Mouse (Mus musculus) layer of hippocampus, postnatal 10 days (tissue): Measurements from ENCODE around the gene Lcn12. TPM values are rescaled to one million over a fixed set of nuclear protein-coding genes. Genes with fewer than 3 reads are reported as not detected.

ENCODE experiments used
- DNase-seq, 2 experiments: peaks; one replicate each; pipeline ENCODE4 v3.0.0; 2021; ENCODE audit warnings: low spot score in 2 of 2
- microRNA-seq, 2 experiments: library from miRNA; unstranded; fragments of <30 nt; microRNA quantifications; one replicate each; pipeline ENCODE4 v1.2.0; 2021
- total RNA-seq, 2 experiments: library from RNA; stranded (reverse); gene quantifications; 2 replicates each; pipeline ENCODE4 v1.2.3; 2021

Lcn12 gene
- total RNA-seq, 2 experiments from 2014 or later, result not detected

DNA sequence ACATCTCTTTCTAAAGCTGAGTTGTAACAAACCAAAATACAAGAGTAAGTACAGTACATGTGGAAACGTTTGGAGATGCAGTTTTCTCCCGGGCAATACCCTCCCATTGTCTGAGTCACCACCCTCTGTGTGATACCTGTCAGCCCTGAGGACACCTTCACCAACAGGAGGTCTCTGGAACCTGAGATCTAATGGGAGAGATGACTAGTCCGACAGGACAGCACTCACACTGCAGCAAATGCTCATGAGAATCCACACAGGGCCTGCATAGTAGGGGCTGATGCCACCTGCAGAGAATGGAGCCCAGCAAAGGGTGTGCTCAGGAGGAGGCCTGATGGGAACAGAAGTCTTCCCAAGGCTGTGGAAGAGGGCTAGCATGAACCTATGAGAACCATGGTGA is 32.3 kb downstream of the Lcn12 start:
- no peak for DNase-seq

- DNase-seq, result peak; percentile 85 to 87
Measured at GRCm38 (mm10) chr2:25460551-25461309, 33.0 kb downstream of the Lcn12 start, which contains the start of gene Paxx. Gene Paxx (minus strand): TSS chr2:25461094.

DNA sequence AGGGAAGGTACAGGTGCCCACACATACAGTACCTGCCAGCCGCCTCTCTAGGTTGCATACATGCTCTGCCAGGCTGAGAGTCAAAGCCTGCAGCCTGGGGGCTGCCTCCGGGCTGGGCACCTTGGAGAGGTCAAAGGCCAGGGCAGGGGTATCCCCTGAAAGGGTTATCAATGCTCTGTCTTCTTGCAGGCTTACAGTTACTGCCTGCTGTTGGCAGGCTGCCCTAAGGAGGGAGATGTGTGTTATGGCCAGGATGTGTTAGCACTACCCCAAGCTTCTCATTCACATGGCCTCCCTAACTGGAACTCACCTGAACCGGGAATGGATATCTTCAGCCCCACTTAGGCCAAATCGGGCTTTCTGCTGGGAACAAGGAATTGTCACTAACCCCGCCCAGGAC is 33.6 kb downstream of the Lcn12 start:
- no peak for DNase-seq

GRCm38 (mm10) chr2:25458911-25459310 is 34.8 kb downstream of the Lcn12 start:
- no peak for DNase-seq

GRCm38 (mm10) chr2:25457022-25457896 is 36.5 kb downstream of the Lcn12 start:
- DNase-seq, result no peak

GRCm38 (mm10) chr2:25456205-25456953 is 37.3 kb downstream of the Lcn12 start, which contains the start of gene Clic3:
Gene Clic3 (plus strand): TSS chr2:25456838.
- DNase-seq, result no peak

DNA sequence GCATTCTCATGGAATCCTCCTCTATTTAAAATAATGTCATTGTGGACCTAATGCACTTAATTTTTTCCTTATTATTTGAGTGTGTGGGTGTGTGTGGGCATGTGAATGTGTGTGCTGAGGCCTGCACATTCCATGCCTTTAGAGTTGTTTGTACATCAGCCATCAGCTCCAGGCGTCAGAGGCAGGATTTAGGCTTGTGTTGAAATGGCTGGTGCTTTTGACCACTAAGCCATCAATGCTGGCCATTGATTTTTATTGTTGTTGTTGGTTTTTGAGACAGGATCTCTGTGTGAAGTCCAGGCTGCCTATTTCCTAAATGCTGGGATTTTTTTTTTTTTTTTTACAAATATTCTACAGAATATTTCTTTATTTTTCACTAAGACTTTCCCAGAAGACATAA is 40.8 kb downstream of the Lcn12 start:
- DNase-seq, result no peak

- DNase-seq, result no peak
Measured at GRCm38 (mm10) chr2:25450853-25451647, 42.7 kb downstream of the Lcn12 start.

- DNase-seq, result no peak
Measured at GRCm38 (mm10) chr2:25442682-25443081, 51.0 kb downstream of the Lcn12 start.

DNA sequence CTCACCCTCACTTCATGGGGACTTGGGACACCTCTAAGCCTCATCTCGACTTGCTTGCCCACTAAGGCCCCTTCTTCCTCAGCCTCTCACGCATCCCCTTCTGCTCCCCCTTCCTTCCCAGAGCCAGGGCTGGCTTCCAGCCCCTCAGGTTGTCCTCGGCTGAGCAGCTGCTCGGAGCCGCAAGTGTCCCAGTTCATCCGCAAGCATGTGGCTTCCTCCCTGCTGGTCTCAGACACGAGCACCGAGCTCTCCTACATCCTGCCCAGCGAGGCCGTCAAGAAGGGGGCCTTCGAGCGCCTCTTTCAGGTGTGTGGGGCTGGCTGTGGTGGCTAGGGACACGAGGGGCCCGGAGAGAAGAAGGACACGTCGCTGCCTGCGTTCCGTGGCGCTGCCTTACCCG is 52.6 kb downstream of the Lcn12 start:
- no peak for DNase-seq

Small RNA genes lying within 50 kb of the gene (microRNA-seq; reads per million reads assigned to microRNA genes)
- gene Mir3087, result 4.5 to 5.8 reads per million in 2 experiments

Other genes starting within 250 kb of the Lcn12 start
- gene AL732309.1, start 247.0 kb downstream of the Lcn12 start, total RNA-seq, result 1 to 10 TPM in 1 of 2 experiments, under 1 TPM in 1; 0.45 to 4.0 TPM
- gene Tmem203, start 238.5 kb downstream of the Lcn12 start, total RNA-seq, result 10 to 100 TPM; 35.6 to 39.1 TPM
- 10 to 100 TPM; 13.9 to 14.0 TPM for gene Tprn, start 231.3 kb downstream of the Lcn12 start, total RNA-seq
- 10 to 100 TPM; 77.2 to 83.4 TPM for gene Ssna1, start 221.5 kb downstream of the Lcn12 start, total RNA-seq
- gene Anapc2, start 221.4 kb downstream of the Lcn12 start, total RNA-seq, result 10 to 100 TPM; 82.8 to 85.3 TPM
- gene Tmem210, start 205.8 kb downstream of the Lcn12 start, total RNA-seq, result not detected
- gene Lrrc26, start 204.0 kb downstream of the Lcn12 start, total RNA-seq, result not detected
- 100 to 1,000 TPM; 345 to 348 TPM for gene Grin1, start 174.7 kb downstream of the Lcn12 start, total RNA-seq
- gene Man1b1, start 161.6 kb downstream of the Lcn12 start, total RNA-seq, result 10 to 100 TPM; 51.3 to 59.8 TPM
- 10 to 100 TPM; 21.2 to 28.0 TPM for gene Dpp7, start 137.6 kb downstream of the Lcn12 start, total RNA-seq
- gene Uap1l1, start 128.2 kb downstream of the Lcn12 start, total RNA-seq, result 10 to 100 TPM; 11.2 to 11.5 TPM
- 10 to 100 TPM; 16.0 to 18.3 TPM for gene Sapcd2, start 121.6 kb downstream of the Lcn12 start, total RNA-seq
- gene Entpd2, start 98.0 kb downstream of the Lcn12 start, total RNA-seq, result 10 to 100 TPM; 26.1 to 26.6 TPM
- gene Npdc1, start 94.6 kb downstream of the Lcn12 start, total RNA-seq, result 100 to 1,000 TPM; 416 to 446 TPM
- under 1 TPM; 0.33 to 0.78 TPM for gene Fut7, start 70.6 kb downstream of the Lcn12 start, total RNA-seq
- 100 to 1,000 TPM; 107 to 118 TPM for gene Abca2, start 65.2 kb downstream of the Lcn12 start, total RNA-seq
- under 1 TPM in 1 of 2 experiments, not detected in 1; 0.60 TPM for gene Clic3, start 37.1 kb downstream of the Lcn12 start, total RNA-seq
- 10 to 100 TPM; 56.1 to 68.6 TPM for gene Paxx, start 32.8 kb downstream of the Lcn12 start, total RNA-seq
- gene Ptgds, start 23.9 kb downstream of the Lcn12 start, total RNA-seq, result 100 to 1,000 TPM; 257 to 743 TPM
- 100 to 1,000 TPM; 132 to 140 TPM for gene Fbxw5, start 6.8 kb upstream of the Lcn12 start, total RNA-seq
- 1 to 10 TPM; 1.5 to 1.9 TPM for gene C8g, start 7.8 kb upstream of the Lcn12 start, total RNA-seq
- gene Traf2, start 53.0 kb upstream of the Lcn12 start, total RNA-seq, result 10 to 100 TPM in 1 of 2 experiments, 1 to 10 TPM in 1; 9.0 to 10.5 TPM
- 100 to 1,000 TPM; 232 to 242 TPM for gene Edf1, start 63.9 kb upstream of the Lcn12 start, total RNA-seq
- gene Mamdc4, start 80.9 kb upstream of the Lcn12 start, total RNA-seq, result 1 to 10 TPM; 1.0 to 5.4 TPM
- 10 to 100 TPM; 94.5 to 99.8 TPM for gene Phpt1, start 81.3 kb upstream of the Lcn12 start, total RNA-seq
- 10 to 100 TPM; 82.7 to 84.8 TPM for gene Ajm1, start 87.8 kb upstream of the Lcn12 start, total RNA-seq
- gene Rabl6, start 114.6 kb upstream of the Lcn12 start, total RNA-seq, result 10 to 100 TPM; 84.7 to 96.9 TPM
- gene Ccdc183, start 123.8 kb upstream of the Lcn12 start, total RNA-seq, result not detected
- 10 to 100 TPM; 19.9 to 21.1 TPM for gene Tmem141, start 128.1 kb upstream of the Lcn12 start, total RNA-seq
- 1 to 10 TPM; 1.1 to 1.4 TPM for gene Fcna, start 134.1 kb upstream of the Lcn12 start, total RNA-seq
- not detected for gene Lcn8, start 159.2 kb upstream of the Lcn12 start, total RNA-seq
- not detected for gene Lcn5, start 164.0 kb upstream of the Lcn12 start, total RNA-seq
- gene Lcn6, start 182.9 kb upstream of the Lcn12 start, total RNA-seq, result not detected
- gene Lcn10, start 188.8 kb upstream of the Lcn12 start, total RNA-seq, result not detected
- gene Obp2a, start 206.1 kb upstream of the Lcn12 start, total RNA-seq, result not detected
- 10 to 100 TPM; 91.7 to 98.0 TPM for gene Bmyc, start 212.8 kb upstream of the Lcn12 start, total RNA-seq
- gene Obp2b, start 243.1 kb upstream of the Lcn12 start, total RNA-seq, result not detected